Mouse (Mus musculus) hindbrain, embryonic 13.5 days (tissue): ENCODE data around the gene Znrd1. TPM values are rescaled to one million over a fixed set of nuclear protein-coding genes. Genes with fewer than 3 reads are reported as not detected.

ENCODE experiments used
- ATAC-seq: fragments of 200-750 bp; cut with Nextera tagmentation; 2 replicates; pipeline ENCODE4 v1.8.0; 2017; ENCODE audit warnings: moderate TSS enrichment; ENCODE audit not compliant: low FRiP score
- H3K27ac ChIP-seq: fragments of 300-500 bp; sonication (generic); 2 replicates; pipeline ENCODE4 v1.5.1; 2015; ENCODE audit warnings: inconsistent platforms, mild to moderate bottlenecking, moderate library complexity
- H3K27me3 ChIP-seq: fragments of 300-500 bp; sonication (generic); 2 replicates; pipeline ENCODE4 v1.6.1; 2015; ENCODE audit warnings: mild to moderate bottlenecking, inconsistent platforms
- H3K36me3 ChIP-seq: fragments of 300-500 bp; sonication (generic); 2 replicates; pipeline ENCODE4 v1.6.1; 2015; ENCODE audit warnings: mild to moderate bottlenecking, inconsistent platforms
- H3K4me1 ChIP-seq: fragments of 300-500 bp; sonication (generic); replicated peaks from 2 replicates; pipeline ENCODE4 v1.6.1; 2015; ENCODE audit warnings: inconsistent platforms
- H3K4me2 ChIP-seq: fragments of 300-500 bp; sonication (generic); 2 replicates; pipeline ENCODE4 v1.6.1; 2015; ENCODE audit warnings: inconsistent platforms, mild to moderate bottlenecking, moderate library complexity
- H3K4me3 ChIP-seq: fragments of 300-500 bp; sonication (generic); 2 replicates; pipeline ENCODE4 v1.5.1; 2015; ENCODE audit warnings: mild to moderate bottlenecking, inconsistent platforms
- H3K9ac ChIP-seq: fragments of 300-500 bp; sonication (generic); 2 replicates; pipeline ENCODE4 v1.6.1; 2015; ENCODE audit warnings: mild to moderate bottlenecking, inconsistent platforms
- H3K9me3 ChIP-seq: fragments of 300-500 bp; sonication (generic); 2 replicates; pipeline ENCODE4 v1.6.1; 2016; ENCODE audit warnings: inconsistent platforms
- WGBS: fragments of 180-500 bp; shearing (Covaris S2); methylation state at CpG from one replicate; pipeline ENCODE4 v1.1.7; 2015; 5-methylcytosine and 5-hydroxymethylcytosine counted together
- polyA plus RNA-seq: library from polyadenylated mRNA; unstranded; fragments of >200 nt; fragmentation: Nextera tagmentation; extraction: Ambion mirVana; gene quantifications from 2 replicates; pipeline ENCODE4 v1.2.1, GENCODE M21; 2015

Znrd1 gene
- polyA plus RNA-seq, 1 experiment from 2014 or later, result 67.7 TPM

GRCm38 (mm10) chr17:36908235-36908634 is 50.1 kb downstream of the Znrd1 start:
- Histone ChIP-seq H3K9ac (no peak overlapping the region), H3K36me3 (no peaks in the 10 kb centered on the region), H3K9me3 (no peaks in the 10 kb centered on the region), H3K4me3 (no peak overlapping the region), H3K27ac (no peak overlapping the region), H3K27me3 (0 out of 2 replicates have a peak, but pooled peaks cover 7% of the 10 kb centered on the region), H3K4me2 (no peak overlapping the region), H3K4me1 (no peaks in the 10 kb centered on the region)
- no peak for ATAC-seq
- WGBS, result 45% methylated on average over 1 of the region's 1 CpGs

Other genes with a start within 250 kb of the Znrd1 start
- gene H2-M10.5, start 185.6 kb downstream of the Znrd1 start, polyA plus RNA-seq, result not detected in 2 replicates
- not detected in 2 replicates for gene H2-M10.6, start 146.4 kb downstream of the Znrd1 start, polyA plus RNA-seq
- gene Trim26, start 121.4 kb downstream of the Znrd1 start, polyA plus RNA-seq, result 48.7 and 49.1 TPM in 2 replicates
- 0.40 and 0.52 TPM in 2 replicates for gene Trim15, start 91.3 kb downstream of the Znrd1 start, polyA plus RNA-seq
- gene Trim10, start 89.0 kb downstream of the Znrd1 start, polyA plus RNA-seq, result 1.3 and 1.8 TPM in 2 replicates
- not detected in 2 replicates for gene Trim40, start 68.4 kb downstream of the Znrd1 start, polyA plus RNA-seq
- gene Trim31, start 60.4 kb downstream of the Znrd1 start, polyA plus RNA-seq, result not detected in 2 replicates
- 0.69 and 1.3 TPM in 2 replicates for gene Rnf39, start 15.6 kb downstream of the Znrd1 start, polyA plus RNA-seq
- gene Ppp1r11, start 6.8 kb downstream of the Znrd1 start, polyA plus RNA-seq, result 163 and 169 TPM in 2 replicates
- 5.7 and 6.3 TPM in 2 replicates for gene Znrd1as, start within 50 bp of the Znrd1 start, polyA plus RNA-seq
- gene 2410137M14Rik, start 22.7 kb upstream of the Znrd1 start, polyA plus RNA-seq, result 0.47 TPM in 1 of 2 replicates, not detected in the other
- 2.7 and 2.8 TPM in 2 replicates for gene H2-M5, start 31.0 kb upstream of the Znrd1 start, polyA plus RNA-seq
- gene Zfp57, start 42.6 kb upstream of the Znrd1 start, polyA plus RNA-seq, result 270 and 287 TPM in 2 replicates
- 1.3 and 2.1 TPM in 2 replicates for gene Mog, start 64.8 kb upstream of the Znrd1 start, polyA plus RNA-seq
- gene Gabbr1, start 87.4 kb upstream of the Znrd1 start, polyA plus RNA-seq, result 55.6 and 57.0 TPM in 2 replicates
- not detected in 2 replicates for gene Olfr90, start 129.9 kb upstream of the Znrd1 start, polyA plus RNA-seq
- gene Olfr91, start 139.7 kb upstream of the Znrd1 start, polyA plus RNA-seq, result not detected in 2 replicates
- gene Olfr92, start 161.5 kb upstream of the Znrd1 start, polyA plus RNA-seq, result not detected in 2 replicates
- not detected in 2 replicates for gene Olfr93, start 202.9 kb upstream of the Znrd1 start, polyA plus RNA-seq
- gene Ubd, start 235.3 kb upstream of the Znrd1 start, polyA plus RNA-seq, result not detected in 2 replicates
- gene Olfr94, start 242.4 kb upstream of the Znrd1 start, polyA plus RNA-seq, result not detected in 2 replicates